24 mouse cellular contexts compared by ENCODE assay signal in genomic region chr5:117697589-117697988, GRCm38 (mm10).
"Had no signal": no experiment of that assay in that cellular context is flagged by ENCODE, and none has a peak within 500 bp of the region (broad histone marks: within the 10 kb centered on the region; RNA-seq: fewer than 3 reads in every experiment).

No protein-coding gene starts in this region.

- DNase-seq: forebrain, postnatal 0 days; gastrocnemius, postnatal 14 days; gastrocnemius, postnatal 36 days; heart, adult 11 months; heart, adult 2 months; heart, postnatal 14 days; heart, postnatal 36 days; kidney, adult 18-20 months; kidney, adult 8-10 months; kidney, postnatal 36 days; layer of hippocampus, adult 9-11 months; layer of hippocampus, postnatal 36 days; left cerebral cortex, postnatal 4 days had no signal

- H3K27ac ChIP-seq: heart, adult 2 months; heart, embryonic 13.5 days; heart, embryonic 15.5 days; hindbrain, embryonic 13.5 days; hindbrain, embryonic 15.5 days; hindbrain, postnatal 0 days; limb, embryonic 13.5 days; limb, embryonic 15.5 days; liver, embryonic 12.5 days; liver, embryonic 14.5 days had no signal

- H3K27me3 ChIP-seq: heart, embryonic 15.5 days; hindbrain, embryonic 13.5 days; hindbrain, embryonic 15.5 days; limb, embryonic 13.5 days; limb, embryonic 15.5 days; liver, embryonic 12.5 days had no signal

- H3K4me3 ChIP-seq: heart, adult 2 months; heart, embryonic 13.5 days; heart, embryonic 15.5 days; hindbrain, embryonic 13.5 days; hindbrain, embryonic 15.5 days; limb, embryonic 13.5 days; limb, embryonic 15.5 days; liver, embryonic 12.5 days had no signal

- ATAC-seq: forebrain, postnatal 0 days; hindbrain, postnatal 0 days; intestine, embryonic 16.5 days; liver, embryonic 12.5 days had no signal

- H3K9ac ChIP-seq: forebrain, postnatal 0 days; heart, embryonic 13.5 days; heart, embryonic 15.5 days; hindbrain, embryonic 13.5 days; hindbrain, embryonic 15.5 days; limb, embryonic 13.5 days; limb, embryonic 15.5 days; liver, embryonic 12.5 days; liver, embryonic 14.5 days had no signal

- H3K36me3 ChIP-seq: heart, embryonic 13.5 days; heart, embryonic 15.5 days; hindbrain, embryonic 13.5 days; hindbrain, embryonic 15.5 days; limb, embryonic 13.5 days; limb, embryonic 15.5 days; liver, embryonic 12.5 days had no signal

- H3K4me1 ChIP-seq: heart, embryonic 13.5 days; heart, embryonic 15.5 days; hindbrain, embryonic 15.5 days; limb, embryonic 13.5 days; limb, embryonic 15.5 days; liver, embryonic 12.5 days had no signal

- H3K4me2 ChIP-seq: heart, embryonic 11.5 days; heart, embryonic 13.5 days; heart, embryonic 15.5 days; hindbrain, embryonic 13.5 days; hindbrain, embryonic 15.5 days; limb, embryonic 13.5 days; limb, embryonic 15.5 days; liver, embryonic 12.5 days had no signal

- H3K9me3 ChIP-seq: heart, embryonic 13.5 days; heart, embryonic 15.5 days; hindbrain, embryonic 13.5 days; hindbrain, embryonic 15.5 days; limb, embryonic 13.5 days; limb, embryonic 15.5 days had no signal
